Mouse (Mus musculus): ENCODE data around the gene Gm3411. TPM values are rescaled to one million over a fixed set of nuclear protein-coding genes. Genes with fewer than 3 reads are reported as not detected.
"Not testable (repeated sequence)": the region's sequence is repeated elsewhere in the genome, so short reads cannot be mapped to it uniquely, and the experiment has no call there.

Gm3411 gene
- total RNA-seq (2022): under 1 TPM in 2 of 4 experiments, not detected in 2; 0.29 to 0.60 TPM

DNA sequence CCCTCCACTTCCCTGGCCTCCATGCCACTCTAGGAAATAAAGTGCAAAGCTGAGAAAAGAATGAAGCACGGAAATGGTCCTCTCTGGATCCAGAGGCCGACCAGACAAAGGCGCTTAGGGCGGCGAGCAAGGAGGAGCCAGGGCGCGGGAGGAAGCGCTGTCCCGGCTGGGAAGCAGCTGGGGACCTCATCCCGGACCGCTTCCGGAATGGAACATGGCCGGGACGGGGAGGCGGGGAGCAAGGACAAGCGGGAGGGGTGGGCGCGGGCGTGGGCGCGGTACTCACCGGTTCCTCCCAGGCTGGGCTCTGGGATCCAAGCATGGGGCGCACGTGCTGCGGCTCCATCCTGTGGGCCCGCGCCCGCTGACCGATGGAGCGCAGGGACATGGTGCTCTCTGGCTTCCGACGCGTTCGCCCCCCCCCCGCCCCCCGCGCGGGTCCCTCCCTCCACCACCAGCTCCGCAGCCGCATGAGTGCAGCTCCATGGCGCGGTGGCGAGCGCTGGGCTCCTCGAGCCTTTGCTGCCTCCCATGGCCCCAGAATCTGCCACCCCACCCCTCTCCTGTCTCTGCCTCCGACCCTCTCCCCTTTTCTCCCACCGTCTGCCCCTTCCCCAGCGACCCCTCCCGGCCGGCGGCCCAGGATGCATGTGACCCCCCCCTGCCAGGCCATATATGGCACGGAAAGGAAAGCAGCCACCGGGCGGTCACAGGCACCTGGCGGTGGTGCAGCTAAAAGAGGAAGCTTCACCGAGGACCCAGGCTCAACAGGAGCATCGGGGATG, at the start of gene Gm3411:
Gm3411 (minus strand) TSS at position 320 of the 785 bp plus-strand sequence.
- DNase-seq (ENCODE audit: low spot score): peak; percentile 60

- not testable (repeated sequence) for DNase-seq (ENCODE audit: low spot score)
Measured at GRCm38 (mm10) chr14:6304743-6305142, 17.7 kb upstream of the Gm3411 start, which contains the start of gene Gm21103. Gene Gm21103 (minus strand): TSS chr14:6304843.

DNA sequence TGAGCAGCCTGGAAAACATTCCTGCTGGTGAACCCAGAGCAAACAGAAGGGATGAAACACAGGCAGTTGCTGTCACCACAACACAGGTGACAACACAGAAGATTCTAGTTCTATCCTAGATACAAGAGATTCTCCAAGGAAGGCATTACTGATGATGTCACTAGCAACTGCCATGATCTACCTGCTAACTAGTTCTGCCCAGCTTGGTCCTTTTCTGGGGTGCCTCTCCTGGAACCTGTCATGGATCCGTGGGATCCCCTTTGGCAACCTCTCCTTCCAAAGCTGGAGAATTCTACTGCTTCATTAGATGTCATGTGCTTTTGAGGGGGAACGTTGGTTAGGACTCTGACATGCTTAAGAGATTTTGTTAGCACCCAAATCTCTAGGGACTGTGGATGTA, 67.9 kb downstream of the Gm3411 start, which contains the start of gene Gm21560:
Gm21560 (minus strand) TSS at position 101 of the 400 bp plus-strand sequence.
- DNase-seq (ENCODE audit: low spot score): not testable (repeated sequence)

Other genes with a start within 250 kb of the Gm3411 start
- gene Gm6337, start 229.0 kb downstream of the Gm3411 start, total RNA-seq (2022): not detected
- under 1 TPM in 1 of 4 experiments, not detected in 3; 0.47 TPM for gene Gm8206, start 193.3 kb downstream of the Gm3411 start, total RNA-seq (2022)
- gene Gm3468, start 178.6 kb downstream of the Gm3411 start, total RNA-seq (2022): under 1 TPM; 0.14 to 0.33 (median 0.19) TPM
- gene Gm3476, start 161.4 kb downstream of the Gm3411 start, total RNA-seq (2022): not detected
- under 1 TPM in 3 of 4 experiments, not detected in 1; 0.12 to 0.29 (median 0.16) TPM for gene Gm21560, start 68.0 kb downstream of the Gm3411 start, total RNA-seq (2022)
- gene Gm21103, start 17.6 kb upstream of the Gm3411 start, total RNA-seq (2022): not detected
- not detected for gene Gm3618, start 56.4 kb upstream of the Gm3411 start, total RNA-seq (2022)
- gene Gm16440, start 103.1 kb upstream of the Gm3411 start, total RNA-seq (2022): not detected
- gene Gm3591, start 125.2 kb upstream of the Gm3411 start, total RNA-seq (2022): under 1 TPM in 2 of 4 experiments, not detected in 2; 0.44 to 0.47 TPM
- gene Gm3594, start 157.4 kb upstream of the Gm3411 start, total RNA-seq (2022): not detected